Mouse (Mus musculus): Measurements from ENCODE around the gene Nemf. TPM values are rescaled to one million over a fixed set of nuclear protein-coding genes. Genes with fewer than 3 reads are reported as not detected.
"Not testable (repeated sequence)": the region's sequence is repeated elsewhere in the genome, so short reads cannot be mapped to it uniquely, and the experiment has no call there.

Gene Nemf
- 55.8 and 64.0 TPM in 2 replicates for total RNA-seq (2015; ENCODE audit: low replicate concordance)
- total RNA-seq (2017; ENCODE audit: low replicate concordance): 73.7 and 120 TPM in 2 replicates

GRCm38 (mm10) chr12:69356546-69357299, at the start of gene Nemf:
Gene Nemf, minus strand, starts transcription at chr12:69357165.
- peak; percentile 77 for ATAC-seq (replicated peaks; ENCODE audit: low FRiP score, poor library complexity, severe bottlenecking)

- ATAC-seq (replicated peaks; ENCODE audit: low FRiP score, poor library complexity, severe bottlenecking): no peak
Measured at GRCm38 (mm10) chr12:69402594-69403167, 45.7 kb upstream of the Nemf start.

DNA sequence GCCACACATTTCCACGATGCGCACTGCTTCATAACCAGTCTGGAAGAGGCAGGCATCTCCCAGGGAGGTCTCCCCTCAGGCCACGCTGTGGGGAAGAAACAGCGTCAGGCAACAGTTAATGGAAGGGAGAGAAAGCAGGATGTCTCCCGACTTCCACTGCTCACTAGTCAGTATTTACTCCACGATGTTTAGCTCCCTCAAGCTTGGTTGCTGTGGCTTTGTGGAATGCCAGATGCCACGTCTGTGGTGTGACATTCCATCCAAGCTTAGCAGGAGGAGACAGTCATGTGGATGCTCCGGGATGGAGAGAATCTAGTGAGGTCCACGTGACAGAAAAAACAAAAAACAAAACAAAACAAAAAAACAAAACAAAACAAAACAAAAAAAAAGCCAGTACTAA, 45.1 kb upstream of the Nemf start:
- ATAC-seq (replicated peaks; ENCODE audit: low FRiP score, poor library complexity, severe bottlenecking): no peak

- no peak for ATAC-seq (replicated peaks; ENCODE audit: low FRiP score, poor library complexity, severe bottlenecking)
Measured at GRCm38 (mm10) chr12:69400871-69401286, 43.9 kb upstream of the Nemf start.

DNA sequence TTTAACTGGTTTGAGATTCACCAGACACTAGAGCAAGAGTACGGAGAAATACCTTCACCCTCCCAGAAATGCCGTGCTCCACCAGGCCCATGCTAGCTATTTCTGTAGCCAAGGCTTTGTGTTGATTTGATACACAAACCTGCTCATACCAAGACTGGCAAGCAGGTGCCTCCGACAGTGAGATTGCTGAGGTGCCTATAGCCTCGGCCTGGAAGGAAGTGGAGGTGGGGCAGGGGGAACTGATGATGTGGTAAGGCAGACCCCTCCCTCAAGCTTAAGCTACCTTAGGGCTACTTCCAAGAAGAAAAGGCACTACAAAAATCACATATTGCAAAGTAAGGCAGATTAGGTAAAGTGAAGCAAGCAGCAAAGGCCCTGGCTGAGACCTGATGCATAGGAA, 43.4 kb upstream of the Nemf start:
- no peak for ATAC-seq (replicated peaks; ENCODE audit: low FRiP score, poor library complexity, severe bottlenecking)

- no peak for ATAC-seq (replicated peaks; ENCODE audit: low FRiP score, poor library complexity, severe bottlenecking)
Measured at GRCm38 (mm10) chr12:69394456-69394855, 37.5 kb upstream of the Nemf start.

- ATAC-seq (replicated peaks; ENCODE audit: low FRiP score, poor library complexity, severe bottlenecking): no peak
Measured at GRCm38 (mm10) chr12:69393076-69393475, 36.1 kb upstream of the Nemf start.

DNA sequence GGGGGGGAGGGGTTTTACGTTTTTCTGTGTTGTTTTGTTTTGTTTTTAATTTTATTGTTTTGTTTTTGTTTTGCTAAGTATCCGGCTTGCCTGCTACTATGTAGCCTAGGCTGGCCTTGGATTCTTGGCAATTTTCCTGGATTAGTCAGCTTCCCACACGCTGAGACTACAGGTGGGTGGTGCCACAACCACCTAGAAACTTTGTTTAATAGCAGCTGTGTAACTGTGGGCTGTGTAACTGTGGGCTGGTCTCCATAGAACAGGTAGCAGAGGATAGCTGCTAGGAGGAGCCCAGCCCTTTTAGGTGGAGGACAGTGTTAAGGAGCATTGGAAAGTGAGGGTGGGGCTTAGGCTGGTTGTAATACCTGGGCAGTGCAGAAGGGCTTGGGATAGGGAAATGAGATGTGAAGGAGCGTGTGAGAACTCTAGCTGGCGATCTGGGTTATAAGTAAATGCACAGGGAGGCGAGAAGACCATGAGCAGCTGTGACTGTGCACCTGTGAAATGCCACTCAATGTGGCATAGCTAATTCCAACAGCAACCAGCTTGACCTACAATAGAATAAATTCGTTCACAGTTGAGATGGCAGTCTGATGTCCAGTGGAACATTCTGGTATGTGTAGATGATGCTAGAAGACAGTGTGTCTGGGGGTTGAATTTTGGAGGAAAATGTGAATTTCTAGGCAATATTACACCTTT, 33.2 kb upstream of the Nemf start:
- ATAC-seq (replicated peaks; ENCODE audit: low FRiP score, poor library complexity, severe bottlenecking): no peak

DNA sequence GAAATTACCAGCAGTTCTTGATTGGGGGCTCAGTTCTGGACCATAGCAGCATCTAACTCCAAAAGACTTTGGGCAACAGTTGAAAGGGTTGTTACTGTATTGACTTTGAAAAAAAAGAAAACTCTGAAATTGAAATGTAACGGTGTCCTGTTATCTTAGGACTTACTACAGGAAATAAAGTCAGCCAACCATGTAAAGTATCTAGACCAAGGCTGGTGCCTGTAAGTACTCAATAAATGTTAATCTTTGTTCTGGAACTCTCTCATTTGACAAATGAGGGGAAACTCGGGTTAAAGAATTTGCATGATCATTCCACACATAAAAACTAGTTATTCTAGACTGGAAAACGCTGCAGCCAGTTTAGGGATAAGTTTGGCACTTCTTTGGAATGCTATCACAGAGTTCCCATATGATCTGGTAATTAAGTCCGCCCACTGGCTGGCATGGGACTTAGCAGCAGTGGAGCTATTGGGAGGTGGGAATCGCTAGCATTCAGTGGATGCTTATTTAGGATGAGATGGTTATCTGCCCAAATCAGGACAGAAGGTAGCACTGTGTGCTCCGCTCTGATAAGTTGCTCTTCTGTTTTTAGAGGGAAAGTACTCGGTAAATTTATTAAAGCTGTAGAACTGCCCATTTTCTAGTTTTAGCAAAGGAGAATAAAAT, 32.4 kb upstream of the Nemf start:
- no peak for ATAC-seq (replicated peaks; ENCODE audit: low FRiP score, poor library complexity, severe bottlenecking)

DNA sequence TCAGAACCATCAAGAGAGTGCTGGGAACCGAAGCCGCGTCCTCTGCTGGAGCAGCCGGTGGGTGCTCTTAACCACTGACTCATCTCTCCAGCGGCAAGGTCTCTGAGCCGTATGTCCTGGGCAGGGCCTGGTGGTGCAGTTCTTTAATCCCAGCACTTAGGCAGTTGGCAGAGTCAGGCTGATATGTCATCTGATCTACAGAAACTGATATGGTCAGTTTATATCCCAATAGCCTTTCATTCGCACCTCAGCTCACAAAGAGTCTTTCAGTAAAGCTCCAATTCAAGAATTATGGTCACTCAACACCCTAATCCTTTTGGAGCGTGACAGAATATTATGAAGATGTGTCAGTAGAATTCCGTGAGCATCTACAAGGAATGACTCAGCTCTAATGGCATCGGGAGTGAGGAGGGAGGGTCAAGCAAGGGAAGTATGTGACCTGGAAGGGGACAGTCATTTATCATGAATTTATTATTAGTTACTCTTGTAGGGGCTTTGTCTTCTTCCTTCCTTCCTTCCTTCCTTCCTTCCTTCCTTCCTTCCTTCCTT, 31.4 kb upstream of the Nemf start:
- 0 out of 2 replicates have a peak, but pooled peaks have one; percentile 25 for ATAC-seq (replicated peaks; ENCODE audit: low FRiP score, poor library complexity, severe bottlenecking)

- ATAC-seq (replicated peaks; ENCODE audit: low FRiP score, poor library complexity, severe bottlenecking): not testable (repeated sequence)
Measured at GRCm38 (mm10) chr12:69386281-69386732, 29.3 kb upstream of the Nemf start.

DNA sequence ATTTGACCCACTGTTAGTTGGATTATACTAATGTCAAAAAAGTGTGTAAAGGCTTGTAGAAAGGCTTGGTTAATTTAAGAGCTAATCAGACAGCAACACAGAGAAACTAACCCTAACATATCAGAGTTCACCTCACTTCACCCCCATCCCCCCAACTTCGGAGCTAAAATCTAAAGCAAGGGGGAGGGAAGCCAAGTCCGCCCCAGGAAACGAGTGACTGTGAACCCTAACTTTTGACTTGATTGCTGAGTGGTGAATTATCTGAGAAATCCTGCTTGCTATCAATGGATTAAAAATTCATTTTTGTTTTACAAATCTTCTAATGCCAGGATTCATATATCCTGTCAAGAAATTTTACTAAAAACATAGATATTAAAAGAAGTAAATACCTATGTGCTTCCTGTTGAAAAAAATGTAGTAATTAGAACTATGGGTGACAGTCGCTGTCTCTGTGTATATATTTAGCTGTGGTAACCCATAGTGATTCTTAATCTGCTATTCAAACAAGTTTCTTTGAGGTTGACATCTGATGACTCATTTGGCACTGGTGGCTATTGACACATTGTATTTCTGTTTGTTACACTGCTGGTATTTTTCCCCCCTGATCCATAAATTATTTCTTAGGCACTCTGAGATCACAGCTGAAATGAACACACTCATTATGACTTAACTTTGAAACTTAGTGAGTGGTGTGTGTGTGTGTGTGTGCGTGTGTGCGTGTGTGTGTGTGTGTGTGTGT, 28.7 kb upstream of the Nemf start:
- no peak for ATAC-seq (replicated peaks; ENCODE audit: low FRiP score, poor library complexity, severe bottlenecking)

DNA sequence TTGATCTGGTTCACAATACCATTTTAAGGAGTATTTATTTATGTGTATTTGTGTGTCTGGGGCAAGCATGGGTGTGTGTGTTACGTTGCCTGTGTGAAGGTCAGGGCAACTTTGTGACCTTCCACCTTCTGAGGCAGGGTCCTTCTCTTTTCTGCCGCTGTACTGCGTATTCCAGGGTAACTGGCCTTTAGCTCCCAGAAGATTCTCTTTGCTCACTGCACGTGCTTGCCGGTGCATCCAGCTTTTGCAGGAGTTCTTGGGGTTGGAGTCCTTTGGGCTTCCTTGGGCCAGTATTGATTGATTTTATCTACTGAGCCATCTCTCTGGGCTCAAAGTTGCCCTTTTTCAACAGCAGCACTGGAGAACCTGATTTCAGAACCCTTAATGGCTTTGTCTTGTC, 27.6 kb upstream of the Nemf start:
- no peak for ATAC-seq (replicated peaks; ENCODE audit: low FRiP score, poor library complexity, severe bottlenecking)

DNA sequence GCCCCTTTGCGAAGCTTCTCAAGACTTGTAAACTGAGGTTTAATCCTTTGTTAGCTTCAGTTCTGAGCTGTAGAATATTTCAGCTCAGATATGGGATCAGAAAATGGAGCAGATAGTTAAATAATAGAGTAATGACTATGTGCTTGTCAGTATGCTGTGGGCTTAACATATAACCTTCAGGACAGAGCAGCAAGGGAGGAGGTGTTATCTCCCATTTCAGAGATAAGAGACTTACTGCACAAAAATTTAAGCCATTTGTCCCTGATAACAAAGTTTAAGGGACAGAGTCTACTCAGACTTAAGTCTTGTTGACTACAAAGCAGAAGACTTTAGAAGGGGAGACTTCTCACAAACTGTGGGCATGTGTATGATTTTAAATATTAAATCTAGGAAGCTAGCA, 25.9 kb upstream of the Nemf start:
- ATAC-seq (replicated peaks; ENCODE audit: low FRiP score, poor library complexity, severe bottlenecking): no peak

DNA sequence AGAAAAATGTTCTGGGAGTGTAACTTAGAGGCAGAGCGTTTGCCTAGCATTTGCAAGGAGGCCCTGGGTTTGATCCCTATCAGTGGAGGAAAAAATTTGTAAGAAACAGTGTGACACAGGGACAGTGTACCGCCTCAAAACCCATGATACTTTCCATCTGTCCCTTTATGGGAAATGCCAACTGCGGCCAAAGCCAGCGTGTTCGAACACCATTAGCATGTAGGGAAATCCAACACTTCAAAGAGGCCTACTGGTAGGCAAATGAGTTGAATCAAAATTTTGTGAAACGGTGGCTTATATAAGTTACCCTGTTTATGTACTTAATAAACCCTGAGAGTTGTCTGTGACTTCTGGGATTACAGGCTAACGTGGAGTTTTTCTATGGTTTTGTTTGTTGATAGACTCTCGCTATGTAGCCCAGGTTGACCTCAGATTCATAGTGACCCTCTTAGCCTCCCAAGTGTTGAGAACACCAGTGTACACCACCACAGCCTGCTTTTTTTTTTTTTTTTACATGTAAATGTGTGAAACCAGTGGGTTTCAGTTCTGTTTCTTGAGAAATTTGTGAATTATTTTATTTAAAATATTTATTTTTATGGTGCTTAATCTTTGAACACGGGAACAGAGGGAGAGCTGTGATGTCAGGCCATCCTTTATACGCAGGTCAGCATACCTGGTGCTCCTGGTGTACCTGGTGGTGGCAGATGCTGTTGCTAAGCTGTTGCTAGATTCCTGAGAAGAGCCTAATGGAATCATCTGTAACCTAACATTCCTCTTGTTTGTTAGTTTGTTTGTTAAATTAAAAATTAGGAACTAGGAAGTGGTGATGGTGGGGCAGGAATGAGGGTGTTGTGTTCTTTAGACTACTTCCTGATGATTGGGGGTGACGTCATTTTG, 21.8 kb upstream of the Nemf start:
- ATAC-seq (replicated peaks; ENCODE audit: low FRiP score, poor library complexity, severe bottlenecking): no peak

- ATAC-seq (replicated peaks; ENCODE audit: low FRiP score, poor library complexity, severe bottlenecking): not testable (repeated sequence)
Measured at GRCm38 (mm10) chr12:69377636-69378035, 20.7 kb upstream of the Nemf start.

DNA sequence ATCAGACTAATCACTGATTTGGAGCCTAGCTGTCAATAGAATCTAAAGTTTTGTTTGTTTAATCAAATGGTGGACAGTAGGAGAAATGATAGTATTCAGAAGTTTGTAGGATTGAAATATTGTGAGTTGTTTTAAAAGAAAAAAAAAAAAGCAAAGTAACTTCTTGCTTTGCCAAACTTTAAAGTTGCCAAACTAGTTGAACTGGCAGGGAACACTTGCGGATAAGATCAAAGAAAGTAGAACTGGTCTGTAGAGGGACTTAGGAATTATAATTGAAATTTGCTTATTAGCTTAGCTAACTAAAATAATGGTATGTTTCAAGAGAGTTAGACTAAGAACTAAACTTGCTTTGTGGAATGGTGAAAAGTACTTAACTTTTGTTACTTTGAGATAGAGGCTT, 20.2 kb upstream of the Nemf start:
- ATAC-seq (replicated peaks; ENCODE audit: low FRiP score, poor library complexity, severe bottlenecking): no peak

DNA sequence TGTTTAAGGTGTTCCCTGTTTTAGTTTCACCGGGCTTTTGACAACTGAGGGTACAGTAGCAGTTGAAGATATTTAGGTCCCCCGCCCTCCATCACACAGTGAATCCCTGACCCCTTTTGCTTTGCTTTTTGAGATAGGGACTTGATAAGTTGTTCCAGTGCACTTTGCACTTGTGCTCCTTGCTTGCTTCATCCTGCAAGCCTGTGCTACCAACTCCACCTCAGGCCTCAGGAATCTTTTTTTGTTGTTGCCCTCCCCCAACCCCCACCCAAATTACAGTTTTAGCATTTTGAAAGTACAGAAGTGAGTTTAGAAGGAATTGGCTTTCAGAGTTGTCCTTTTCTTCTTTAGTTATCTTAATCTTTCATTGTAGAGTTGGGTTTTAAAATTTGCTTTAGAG, 19.2 kb upstream of the Nemf start:
- no peak for ATAC-seq (replicated peaks; ENCODE audit: low FRiP score, poor library complexity, severe bottlenecking)
